Mouse (Mus musculus) Muller cell, postnatal 12 days (primary cell): ENCODE measurements around the gene Pced1b.
"Not testable (repeated sequence)": the region's sequence is repeated elsewhere in the genome, so short reads cannot be mapped to it uniquely, and the experiment has no call there.

Experiments
- DNase-seq: peaks from one replicate; pipeline ENCODE4 v3.0.0-alpha.2; 2015; ENCODE audit errors: inconsistent ontology term

The Pced1b gene

DNA sequence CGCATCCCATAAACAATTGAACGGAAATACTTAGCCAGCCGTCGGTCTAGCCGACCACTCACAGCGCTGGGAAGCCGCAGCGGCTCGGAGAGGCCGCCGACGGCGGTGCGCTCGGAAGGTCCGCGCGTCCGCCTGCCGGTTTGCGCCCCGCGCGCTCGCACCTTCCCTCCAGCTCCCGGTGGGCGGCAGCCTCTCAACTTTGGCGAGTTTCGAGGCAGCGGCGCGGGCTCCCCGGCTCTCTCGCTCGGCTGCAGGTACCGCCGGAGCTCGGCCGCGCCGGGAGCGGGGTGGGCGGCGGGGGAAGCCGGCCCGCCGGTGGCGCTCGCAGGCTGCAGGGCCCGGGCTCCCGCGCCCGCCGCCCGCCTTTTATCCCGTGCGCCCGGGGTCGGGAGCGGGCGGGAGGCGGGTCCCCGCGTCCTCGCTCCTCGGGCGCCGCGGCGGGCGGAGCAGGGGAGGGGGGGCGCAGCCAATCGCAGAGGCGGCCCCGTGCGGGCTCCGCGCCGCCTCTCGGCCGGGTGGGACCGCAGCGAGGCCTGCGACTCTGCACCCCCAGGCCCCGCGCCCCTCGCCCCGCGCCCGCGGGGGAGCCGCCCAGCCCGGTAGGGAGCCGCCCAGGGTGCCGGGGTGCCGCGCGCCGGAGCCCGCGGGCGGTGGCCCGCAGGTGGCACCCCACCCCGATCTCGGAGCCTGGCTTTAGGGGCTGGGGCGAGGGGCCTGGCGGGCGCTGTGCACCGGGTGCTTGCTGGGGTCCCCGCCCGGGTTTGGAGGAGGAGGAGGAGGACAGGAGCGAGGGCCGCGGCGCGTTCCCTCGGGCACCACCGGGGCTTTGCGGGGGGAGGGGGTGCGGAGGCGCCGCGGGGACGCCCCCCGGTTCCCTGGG is at the start of gene Pced1b, which contains the start of gene Amigo2:
Gene Pced1b (plus strand): TSS at position 197 of the 880 bp plus-strand sequence.
Gene Amigo2 (minus strand): TSS at position 377 of the 880 bp plus-strand sequence.
- DNase-seq = peak; percentile 80

DNA sequence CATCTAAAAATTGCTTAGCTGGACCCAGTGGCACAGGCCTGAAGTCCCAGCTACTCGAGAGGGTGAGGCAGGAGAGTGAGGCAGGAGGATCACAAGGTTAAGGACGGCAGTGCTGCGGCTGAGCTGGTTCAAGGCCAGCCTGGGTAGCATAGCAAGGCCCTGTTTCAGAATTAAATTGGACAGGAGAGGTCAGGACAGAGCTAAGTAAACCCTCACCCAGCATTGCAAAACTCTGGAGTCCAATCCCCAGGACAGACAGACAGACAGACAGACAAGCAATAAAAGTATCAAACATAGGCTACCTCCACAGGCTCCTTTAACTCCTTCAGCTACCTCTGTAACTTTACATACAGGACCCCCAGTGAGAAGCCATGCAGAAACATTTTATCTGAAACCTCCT is 42.0 kb upstream of the Pced1b start:
- DNase-seq = no peak

- DNase-seq = no peak
These were observed 41.1 kb upstream of the Pced1b start for GRCm38 (mm10) chr15:97205776-97206175.

GRCm38 (mm10) chr15:97206506-97206905 is 40.4 kb upstream of the Pced1b start:
- no peak for DNase-seq

DNA sequence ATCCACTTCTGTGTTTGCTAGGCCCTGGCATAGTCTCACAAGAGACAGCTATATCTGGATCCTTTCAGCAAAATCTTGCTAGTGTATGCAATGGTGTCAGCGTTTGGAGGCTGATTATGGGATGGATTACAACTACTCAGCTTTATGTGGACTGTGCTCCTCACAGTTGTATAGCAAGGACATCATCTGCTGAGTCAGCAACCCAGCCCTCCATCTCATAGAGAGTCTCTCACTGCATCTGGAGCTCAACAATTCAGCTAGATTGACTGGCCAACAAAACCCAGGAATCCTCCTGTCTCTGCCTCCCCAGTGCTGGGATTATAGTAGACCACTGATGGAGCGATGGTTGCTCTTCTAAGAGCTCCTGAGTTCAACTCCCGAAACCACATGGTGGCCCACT is 37.2 kb upstream of the Pced1b start:
- DNase-seq = not testable (repeated sequence)

DNA sequence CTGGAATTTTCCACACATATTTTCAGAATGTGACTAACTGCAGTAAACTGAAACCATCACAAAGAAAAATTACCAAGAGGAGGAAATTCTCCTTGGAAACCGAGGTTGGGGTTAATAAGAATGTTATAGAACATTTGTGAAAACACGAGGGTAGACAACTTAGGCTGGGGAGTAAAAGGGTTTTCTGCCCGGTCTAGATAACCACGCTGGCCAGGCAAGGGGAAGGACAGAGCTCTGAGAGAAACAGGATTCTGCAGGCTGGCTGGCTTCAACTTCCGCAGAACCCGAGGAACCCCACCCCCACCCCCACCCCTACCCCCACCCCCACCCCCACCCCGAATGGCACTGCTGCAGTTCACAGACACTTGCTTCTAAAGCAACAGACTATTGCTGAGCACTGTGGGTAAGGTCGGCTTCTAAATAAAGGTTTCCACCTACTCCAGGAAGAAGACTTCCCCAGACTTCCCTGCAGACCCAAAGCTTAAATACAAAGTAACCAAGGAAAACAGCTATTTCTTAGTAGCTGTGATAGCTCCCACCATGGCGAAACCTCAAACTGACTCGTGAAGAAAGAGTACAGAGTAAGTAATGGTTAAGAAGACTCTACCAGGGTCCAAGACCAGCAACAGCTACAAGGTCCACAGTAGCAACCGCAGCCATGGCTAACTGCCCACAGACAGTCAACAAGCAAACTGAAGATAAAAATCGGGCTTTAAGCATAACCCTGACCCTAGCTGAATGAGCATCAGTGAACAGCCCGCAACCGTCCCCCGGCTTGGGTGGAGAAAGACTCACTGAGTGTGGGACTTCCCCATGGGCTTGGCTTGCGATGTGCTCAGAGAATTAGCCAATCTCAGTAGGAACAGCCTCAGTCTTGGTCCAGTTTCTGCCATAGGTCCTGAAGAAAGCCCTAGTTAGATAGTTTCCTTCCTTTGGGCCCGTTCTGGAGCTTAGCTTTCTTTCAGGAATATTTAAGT is 34.1 kb upstream of the Pced1b start:
- no peak for DNase-seq

- DNase-seq = no peak
These were observed 30.1 kb upstream of the Pced1b start for GRCm38 (mm10) chr15:97216843-97217242.

DNA sequence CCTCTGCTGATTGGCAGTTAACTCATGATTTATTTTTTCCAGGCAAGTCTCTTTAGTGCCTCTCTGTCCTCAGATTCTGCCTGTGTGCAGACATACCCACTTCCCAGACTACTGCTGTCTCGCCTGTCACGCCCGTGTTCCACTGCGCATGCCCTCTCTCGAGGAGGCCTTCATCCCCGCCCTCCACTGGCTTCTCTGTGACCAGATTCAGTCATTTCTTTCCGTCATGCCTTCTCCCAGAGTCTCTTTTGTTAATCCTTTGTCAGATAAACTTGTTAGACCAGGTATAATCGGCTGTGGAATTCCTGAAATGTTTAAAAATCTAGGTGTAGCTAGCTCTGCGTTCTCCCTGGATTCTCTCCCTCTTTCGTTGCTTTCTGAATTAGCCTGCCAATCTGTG is 23.5 kb upstream of the Pced1b start:
- DNase-seq = no peak

- DNase-seq = no peak
These were observed 22.9 kb upstream of the Pced1b start for GRCm38 (mm10) chr15:97224003-97224402.

- no peak for DNase-seq
These were observed 17.3 kb upstream of the Pced1b start for GRCm38 (mm10) chr15:97229494-97230077.

- DNase-seq = no peak
These were observed 12.8 kb upstream of the Pced1b start for GRCm38 (mm10) chr15:97234076-97234475.

DNA sequence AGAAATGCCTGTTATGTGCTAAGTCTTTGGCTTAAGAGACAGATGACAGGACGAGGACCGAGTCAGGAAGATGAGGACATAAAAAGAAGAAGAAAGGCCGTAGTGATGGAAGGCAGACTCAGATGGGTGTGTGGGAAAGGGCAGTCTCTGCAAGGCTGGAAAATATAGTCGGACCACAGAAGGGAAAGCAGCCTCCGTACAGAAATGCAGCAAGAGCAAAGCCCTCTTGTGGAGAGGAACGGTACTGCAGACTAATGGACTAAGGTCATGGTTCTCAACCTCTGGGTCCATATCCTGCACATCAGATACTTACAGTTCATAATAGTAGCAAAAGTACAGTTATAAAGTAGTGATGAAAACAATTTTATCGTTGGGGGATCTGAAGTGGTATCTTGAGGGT is 11.7 kb upstream of the Pced1b start:
- peak; percentile 22 for DNase-seq

GRCm38 (mm10) chr15:97236943-97237342 is 10.0 kb upstream of the Pced1b start:
- peak; percentile 18 for DNase-seq

DNA sequence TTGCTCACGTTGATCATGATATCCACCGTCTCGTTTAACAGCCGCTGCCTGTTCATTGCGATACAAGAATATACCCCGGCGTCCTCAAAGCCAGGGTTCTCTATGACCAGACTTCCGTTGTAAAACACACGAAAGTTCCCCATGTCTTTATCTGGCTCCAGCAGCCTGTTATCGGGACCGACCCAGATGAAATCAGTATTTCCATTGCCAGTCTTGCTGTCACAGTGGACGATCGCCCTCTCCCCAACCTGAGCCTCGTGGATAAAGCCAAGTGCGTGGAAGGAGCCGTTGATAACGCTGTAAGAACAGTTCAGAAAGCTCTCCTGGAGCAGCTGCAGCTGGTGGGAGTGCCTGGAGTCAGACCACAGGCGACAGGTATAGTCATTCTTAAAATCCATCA is 1.5 kb upstream of the Pced1b start:
- no peak for DNase-seq

DNA sequence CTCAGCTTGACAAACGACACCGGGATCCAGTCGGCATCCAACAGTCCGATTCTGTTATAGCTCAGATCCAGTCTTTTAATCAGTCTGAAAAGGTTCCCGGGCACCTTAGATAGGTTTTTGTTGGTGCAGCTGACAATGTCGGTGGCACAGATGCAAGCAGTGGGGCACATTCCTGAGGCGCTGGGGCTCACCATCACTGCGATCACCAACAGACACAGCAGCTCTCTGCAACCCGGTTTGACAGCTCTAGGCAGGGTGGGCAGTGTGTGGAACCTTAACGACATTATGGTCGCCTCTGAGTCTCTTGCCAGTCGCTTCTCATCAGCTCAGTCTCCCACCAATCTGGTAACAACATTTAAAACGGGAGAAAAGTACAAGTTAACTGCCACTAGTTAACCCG is 651 bp upstream of the Pced1b start:
- peak; percentile 22 for DNase-seq

GRCm38 (mm10) chr15:97247791-97248161 is 869 bp downstream of the Pced1b start:
- peak; percentile 56 for DNase-seq

DNA sequence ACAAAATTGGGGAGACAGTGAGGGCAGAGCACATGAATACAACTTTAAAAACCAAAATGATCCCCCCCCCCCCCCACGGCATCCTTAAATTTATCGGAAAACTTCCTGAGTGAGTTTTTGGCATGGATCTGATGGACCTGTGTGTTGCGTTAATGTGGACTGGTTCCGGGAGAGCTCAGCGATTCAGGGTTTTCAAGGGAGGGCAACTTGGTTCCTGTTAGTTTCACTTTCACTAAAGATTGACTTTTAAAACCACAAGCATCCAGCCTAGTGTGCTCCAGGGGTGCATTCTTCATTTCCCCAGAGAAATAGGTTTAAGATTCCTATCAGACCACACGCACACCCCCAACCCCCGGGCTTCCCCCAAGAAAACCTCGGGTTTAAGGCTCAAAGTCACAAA is 1.4 kb downstream of the Pced1b start:
- DNase-seq = peak; percentile 64

DNA sequence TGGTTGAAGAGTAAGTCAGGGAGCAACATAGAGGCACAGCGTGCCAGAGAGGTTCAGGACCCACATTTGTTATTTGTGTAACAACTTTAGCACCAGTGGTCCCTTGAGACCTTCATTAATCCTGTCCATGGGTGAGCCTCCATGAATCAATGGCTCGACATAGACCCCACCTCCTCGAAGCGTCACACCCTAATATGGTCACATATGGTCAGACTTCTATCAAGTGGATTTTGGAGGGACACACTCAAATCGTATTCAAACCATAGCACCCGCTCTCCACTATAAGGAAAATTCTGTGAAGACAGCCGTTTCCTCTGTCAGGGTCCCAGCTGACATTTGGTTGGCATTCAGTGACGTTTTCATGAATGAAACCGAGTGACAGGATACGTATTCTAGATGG is 2.4 kb downstream of the Pced1b start:
- DNase-seq = no peak

GRCm38 (mm10) chr15:97252493-97253034 is 5.7 kb downstream of the Pced1b start:
- no peak for DNase-seq

DNA sequence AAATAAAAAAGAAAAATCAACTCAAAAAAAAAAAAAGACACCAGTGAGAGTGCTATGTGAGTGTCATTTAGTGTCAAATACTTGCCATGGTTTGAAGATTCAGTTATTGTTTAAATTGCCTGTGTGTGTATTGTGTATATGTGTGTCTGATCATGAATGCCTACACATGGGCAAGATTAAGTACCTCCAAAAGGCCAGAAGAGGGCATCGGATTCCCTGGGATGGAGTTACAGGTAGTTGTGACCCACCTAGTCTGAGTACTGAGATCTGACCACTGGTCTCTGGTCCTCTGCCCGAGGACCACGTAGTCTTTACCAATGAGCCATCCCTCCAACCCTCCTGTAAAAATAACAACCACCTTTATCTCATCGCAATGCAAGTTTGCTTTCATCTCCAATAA is 7.5 kb downstream of the Pced1b start:
- DNase-seq = no peak

DNA sequence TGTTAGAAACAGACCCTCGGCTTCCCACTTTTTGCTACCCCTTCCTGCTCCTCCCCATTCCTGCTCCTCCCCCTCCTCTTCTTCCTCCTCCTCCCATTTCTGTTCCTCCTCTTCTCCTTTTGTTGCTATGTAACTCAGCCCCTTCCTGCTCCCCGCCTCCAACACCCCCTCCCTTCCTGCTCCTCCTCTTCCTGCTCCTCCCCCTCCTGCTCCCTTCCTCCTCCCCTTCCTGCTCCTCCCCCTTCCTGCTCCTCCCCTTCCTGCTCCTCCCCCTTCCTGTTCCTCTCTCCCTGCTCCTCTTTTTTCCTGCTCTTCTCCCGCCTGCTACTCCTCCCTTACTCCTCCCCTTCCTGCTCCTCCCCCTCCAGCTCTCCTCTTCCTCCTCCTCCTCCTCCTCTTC is 8.9 kb downstream of the Pced1b start:
- no peak for DNase-seq

- no peak for DNase-seq
These were observed 9.5 kb downstream of the Pced1b start for GRCm38 (mm10) chr15:97256411-97256810.
